Mouse (Mus musculus) induced T-regulatory cell, adult 2 months (primary cell): Measurements from ENCODE around the gene Col24a1.

Experiments
- DNase-seq: peaks from one replicate; pipeline ENCODE4 v3.0.0-alpha.2; 2012; ENCODE audit warnings: low read depth

The Col24a1 gene

GRCm38 (mm10) chr3:145463731-145464130 is 171.5 kb downstream of the Col24a1 start:
- DNase-seq: no peak

- no peak for DNase-seq
These were observed 178.8 kb downstream of the Col24a1 start for GRCm38 (mm10) chr3:145471094-145471493.

GRCm38 (mm10) chr3:145474163-145474562 is 181.9 kb downstream of the Col24a1 start:
- DNase-seq: no peak

- no peak for DNase-seq
These were observed 184.4 kb downstream of the Col24a1 start for GRCm38 (mm10) chr3:145476634-145477033.

- DNase-seq: no peak
These were observed 184.8 kb downstream of the Col24a1 start for GRCm38 (mm10) chr3:145477074-145477473.

- no peak for DNase-seq
These were observed 186.2 kb downstream of the Col24a1 start for GRCm38 (mm10) chr3:145478446-145478845.

- no peak for DNase-seq
These were observed 198.0 kb downstream of the Col24a1 start for GRCm38 (mm10) chr3:145490279-145490678.

GRCm38 (mm10) chr3:145491326-145491725 is 199.1 kb downstream of the Col24a1 start:
- DNase-seq: no peak

GRCm38 (mm10) chr3:145498127-145498526 is 205.9 kb downstream of the Col24a1 start:
- DNase-seq: no peak

- DNase-seq: no peak
These were observed 206.6 kb downstream of the Col24a1 start for GRCm38 (mm10) chr3:145498893-145499292.

GRCm38 (mm10) chr3:145504830-145505229 is 212.6 kb downstream of the Col24a1 start:
- no peak for DNase-seq

- DNase-seq: no peak
These were observed 216.3 kb downstream of the Col24a1 start for GRCm38 (mm10) chr3:145508550-145508949.

GRCm38 (mm10) chr3:145514197-145514596 is 221.9 kb downstream of the Col24a1 start:
- DNase-seq: no peak

- DNase-seq: no peak
These were observed 229.3 kb downstream of the Col24a1 start for GRCm38 (mm10) chr3:145521528-145522080.

- DNase-seq: no peak
These were observed 230.0 kb downstream of the Col24a1 start for GRCm38 (mm10) chr3:145522311-145522710.

GRCm38 (mm10) chr3:145525266-145525665 is 233.0 kb downstream of the Col24a1 start:
- no peak for DNase-seq

GRCm38 (mm10) chr3:145537870-145538269 is 245.6 kb downstream of the Col24a1 start:
- peak; percentile 15 for DNase-seq

GRCm38 (mm10) chr3:145548441-145549415 is 256.5 kb downstream of the Col24a1 start:
- no peak for DNase-seq

- DNase-seq: no peak
These were observed 257.9 kb downstream of the Col24a1 start for GRCm38 (mm10) chr3:145550216-145550615.

- DNase-seq: no peak
These were observed 262.1 kb downstream of the Col24a1 start for GRCm38 (mm10) chr3:145554388-145554787.

GRCm38 (mm10) chr3:145556206-145556605 is 263.9 kb downstream of the Col24a1 start:
- no peak for DNase-seq

- DNase-seq: no peak
These were observed 267.4 kb downstream of the Col24a1 start for GRCm38 (mm10) chr3:145559675-145560074.

GRCm38 (mm10) chr3:145560117-145560516 is 267.8 kb downstream of the Col24a1 start:
- no peak for DNase-seq
